Mouse (Mus musculus) MEL (cell line): ENCODE measurements around the gene Gpr173. TPM values are rescaled to one million over a fixed set of nuclear protein-coding genes. Genes with fewer than 3 reads are reported as not detected.

ENCODE experiments used
- DNase-seq: peaks from one replicate; pipeline ENCODE4 v3.0.0; 2011; ENCODE audit warnings: low read depth, low spot score
- H3K27ac ChIP-seq: 2 replicates; pipeline ENCODE4 v1.5.1; 2012; ENCODE audit warnings: low read depth, mild to moderate bottlenecking, control low read depth, low read length, moderate library complexity; ENCODE audit not compliant: control insufficient read depth
- H3K27me3 ChIP-seq, 2 experiments: fragments of 150-350 bp in 1 of 2; sonication (generic) in 1 of 2; 2 replicates each; pipeline ENCODE4 v1.6.1; 2012; ENCODE audit warnings: low read length in 2 of 2, mild to moderate bottlenecking in 2 of 2, improper control_type of control experiment in 1 of 2, moderate library complexity in 1 of 2; ENCODE audit not compliant: insufficient read depth in 2 of 2, control insufficient read depth in 1 of 2
- H3K36me3 ChIP-seq, 2 experiments: 2 replicates each; pipeline ENCODE4 v1.6.1; 2012 to 2014; ENCODE audit warnings: low read length in 2 of 2, improper control_type of control experiment in 1 of 2, inconsistent platforms in 1 of 2, mild to moderate bottlenecking in 1 of 2; ENCODE audit not compliant: insufficient read depth in 2 of 2, control insufficient read depth in 1 of 2
- H3K4me1 ChIP-seq, 2 experiments: fragments of 150-350 bp in 1 of 2; sonication (generic) in 1 of 2; 2 replicates each; pipeline ENCODE4 v1.6.1; 2012; ENCODE audit warnings: low read length in 2 of 2, improper control_type of control experiment in 1 of 2, mild to moderate bottlenecking in 1 of 2; ENCODE audit not compliant: insufficient read depth in 2 of 2, control insufficient read depth in 1 of 2
- H3K4me3 ChIP-seq, 2 experiments: fragments of 150-350 bp in 1 of 2; sonication (generic) in 1 of 2; 2 replicates each; pipeline ENCODE4 v1.5.1; 2012; ENCODE audit warnings: low read depth in 2 of 2, low read length in 2 of 2, mild to moderate bottlenecking in 2 of 2, moderate library complexity in 2 of 2, control low read depth in 1 of 2, improper control_type of control experiment in 1 of 2; ENCODE audit not compliant: control insufficient read depth in 1 of 2, insufficient read depth in 1 of 2
- H3K79me2 ChIP-seq: 2 replicates; pipeline ENCODE4 v1.6.1; 2012; ENCODE audit warnings: mild to moderate bottlenecking, low read length, moderate library complexity; ENCODE audit not compliant: control insufficient read depth, poor library complexity, insufficient read depth
- H3K9ac ChIP-seq: 2 replicates; pipeline ENCODE4 v1.6.1; 2012; ENCODE audit warnings: low read depth, mild to moderate bottlenecking, control low read depth, low read length, moderate library complexity; ENCODE audit not compliant: control insufficient read depth, poor library complexity, severe bottlenecking
- H3K9me3 ChIP-seq: fragments of 150-350 bp; sonication (generic); replicated peaks from 2 replicates; pipeline ENCODE4 v1.6.1; 2012; ENCODE audit warnings: mild to moderate bottlenecking, low read length, improper control_type of control experiment, moderate library complexity; ENCODE audit not compliant: insufficient read depth
- BHLHE40 ChIP-seq: IDR thresholded peaks from 2 replicates; pipeline ENCODE4 v1.6.1; 2012; ENCODE audit warnings: low read depth, mild to moderate bottlenecking, inconsistent platforms, low read length, improper control_type of control experiment, borderline replicate concordance
- CTCF ChIP-seq, 3 experiments: IDR thresholded peaks in 2 of 3; conservative IDR thresholded peaks in 1 of 3; 2 replicates each; pipeline ENCODE4 v1.5.1; 2011 to 2012; ENCODE audit warnings: low read length in 3 of 3, low read depth in 2 of 3, mild to moderate bottlenecking in 2 of 3, improper control_type of control experiment in 1 of 3, inconsistent platforms in 1 of 3, mixed read lengths in 1 of 3, moderate library complexity in 1 of 3; ENCODE audit not compliant: control insufficient read depth in 1 of 3, insufficient read depth in 1 of 3, poor library complexity in 1 of 3, severe bottlenecking in 1 of 3
- ELF1 ChIP-seq: IDR thresholded peaks from 2 replicates; pipeline ENCODE4 v1.6.1; 2014; ENCODE audit warnings: low read depth, mild to moderate bottlenecking, inconsistent platforms, low read length, improper control_type of control experiment, moderate library complexity
- ETS1 ChIP-seq: IDR thresholded peaks from 2 replicates; pipeline ENCODE4 v1.6.1; 2012; ENCODE audit warnings: low read depth, mild to moderate bottlenecking, inconsistent platforms, low read length, improper control_type of control experiment, moderate library complexity
- GABPA ChIP-seq: IDR thresholded peaks from 2 replicates; pipeline ENCODE4 v1.6.1; 2012; ENCODE audit warnings: low read depth, mild to moderate bottlenecking, inconsistent platforms, low read length, improper control_type of control experiment, moderate library complexity
- JUND ChIP-seq: IDR thresholded peaks from 2 replicates; pipeline ENCODE4 v1.6.1; 2011; ENCODE audit warnings: low read depth, mild to moderate bottlenecking, improper control_type of control experiment, low read length
- MEF2A ChIP-seq: IDR thresholded peaks from 2 replicates; pipeline ENCODE4 v1.6.1; 2014; ENCODE audit warnings: low read depth, mild to moderate bottlenecking, inconsistent platforms, low read length, improper control_type of control experiment; ENCODE audit not compliant: poor library complexity, insufficient replicate concordance, severe bottlenecking; ENCODE audit errors: extremely low read depth
- MXI1 ChIP-seq: IDR thresholded peaks from 2 replicates; pipeline ENCODE4 v1.6.1; 2011; ENCODE audit warnings: mild to moderate bottlenecking, low read depth, low read length, improper control_type of control experiment
- MYC ChIP-seq: IDR thresholded peaks from 2 replicates; pipeline ENCODE4 v1.6.1; 2011; ENCODE audit warnings: low read depth, mild to moderate bottlenecking, low read length, improper control_type of control experiment, moderate library complexity
- NRF1 ChIP-seq: IDR thresholded peaks from 2 replicates; pipeline ENCODE4 v1.6.1; 2014; ENCODE audit warnings: low read depth, mild to moderate bottlenecking, inconsistent platforms, low read length, improper control_type of control experiment, moderate library complexity; ENCODE audit not compliant: poor library complexity, insufficient read depth, severe bottlenecking
- POLR2AphosphoS2 ChIP-seq: IDR thresholded peaks from 2 replicates; pipeline ENCODE4 v1.6.1; 2011; ENCODE audit warnings: low read length, improper control_type of control experiment
- POLR2AphosphoS5 ChIP-seq: IDR thresholded peaks from 2 replicates; pipeline ENCODE4 v1.6.1; 2012; ENCODE audit warnings: low read depth, borderline replicate concordance, mild to moderate bottlenecking, inconsistent platforms, low read length, moderate library complexity, mixed read lengths
- RAD21 ChIP-seq: IDR thresholded peaks from 2 replicates; pipeline ENCODE4 v1.6.1; 2011; ENCODE audit warnings: mild to moderate bottlenecking, low read depth, low read length, improper control_type of control experiment
- SMC3 ChIP-seq: IDR thresholded peaks from 2 replicates; pipeline ENCODE4 v1.6.1; 2011; ENCODE audit warnings: low read depth, low read length, improper control_type of control experiment
- TAL1 ChIP-seq: IDR thresholded peaks from 2 replicates; pipeline ENCODE4 v1.6.1; 2012; ENCODE audit warnings: mild to moderate bottlenecking, inconsistent platforms, low read length, moderate library complexity, mixed read lengths
- TBP ChIP-seq: IDR thresholded peaks from 2 replicates; pipeline ENCODE4 v1.8.0; 2011; ENCODE audit warnings: low read depth, low read length, improper control_type of control experiment
- USF1 ChIP-seq: IDR thresholded peaks from 2 replicates; pipeline ENCODE4 v1.6.1; 2014; ENCODE audit warnings: low read depth, mild to moderate bottlenecking, inconsistent platforms, low read length, improper control_type of control experiment, moderate library complexity
- USF2 ChIP-seq, 2 experiments: IDR thresholded peaks; 2 replicates each; pipeline ENCODE4 v1.6.1; 2011 to 2012; ENCODE audit warnings: improper control_type of control experiment in 2 of 2, low read length in 2 of 2, borderline replicate concordance in 1 of 2, inconsistent platforms in 1 of 2, low read depth in 1 of 2, mild to moderate bottlenecking in 1 of 2; ENCODE audit not compliant: insufficient read depth in 1 of 2
- ZC3H11A ChIP-seq: IDR thresholded peaks from 2 replicates; pipeline ENCODE4 v1.6.1; 2012; ENCODE audit warnings: low read depth, mild to moderate bottlenecking, inconsistent platforms, low read length, improper control_type of control experiment
- ZKSCAN1 ChIP-seq: IDR thresholded peaks from 2 replicates; pipeline ENCODE4 v1.6.1; 2012; ENCODE audit warnings: low read depth, mild to moderate bottlenecking, inconsistent platforms, low read length, improper control_type of control experiment, moderate library complexity
- ZMIZ1 ChIP-seq: IDR thresholded peaks from 2 replicates; pipeline ENCODE4 v1.6.1; 2012; ENCODE audit warnings: low read depth, mild to moderate bottlenecking, inconsistent platforms, low read length, improper control_type of control experiment, moderate library complexity
- ZNF384 ChIP-seq: IDR thresholded peaks from 2 replicates; pipeline ENCODE4 v1.6.1; 2012; ENCODE audit warnings: low read depth, mild to moderate bottlenecking, inconsistent platforms, low read length, improper control_type of control experiment
- polyA plus RNA-seq, 2 experiments: library from polyadenylated mRNA; stranded (reverse) in 1 of 2; unstranded in 1 of 2; fragments of >175 nt in 1 of 2; fragments of >200 nt in 1 of 2; gene quantifications; 2 replicates each; pipeline versions ENCODE4 v1.2.1 to v1.2.4; 2012; ENCODE audit warnings: low replicate concordance in 2 of 2, low read depth in 1 of 2; ENCODE audit not compliant: insufficient read length in 2 of 2, insufficient read depth in 1 of 2, missing spikeins in 1 of 2
- total RNA-seq: library from RNA; depleted of rRNA; stranded (reverse); fragments of 300-350 nt; gene quantifications from 2 replicates; pipeline ENCODE4 v1.2.3, GENCODE M21; 2012

Gene Gpr173
- total and polyA plus RNA-seq, 3 experiments: not detected

DNA sequence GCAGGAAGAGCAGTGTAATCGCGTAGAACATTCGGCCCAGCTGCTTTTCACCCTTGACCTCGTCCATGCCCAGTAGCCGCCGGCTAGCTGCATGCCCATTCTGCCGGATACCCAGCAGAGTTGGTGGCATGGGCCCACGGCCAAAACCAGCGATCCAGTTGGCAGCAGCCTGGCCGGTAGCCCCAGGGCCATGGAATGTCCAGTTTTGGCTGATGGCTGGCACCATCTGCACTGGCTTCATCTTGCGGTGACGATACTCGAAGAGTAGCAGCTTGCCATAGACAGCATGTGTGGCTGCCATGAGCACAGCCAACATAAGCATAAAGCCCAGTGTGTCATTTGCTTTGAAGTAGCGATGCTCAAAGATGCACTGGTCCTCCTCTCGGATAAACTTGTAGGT lies 21.9 kb downstream of the Gpr173 start:
- Histone ChIP-seq H3K27ac (no peak overlapping the region), H3K36me3 (peaks cover 0 to 3% of the 10 kb centered on the region in 2 experiments; a peak in 1 of 4 replicates), H3K9me3 (no peaks in the 10 kb centered on the region), H3K27me3 (no peaks in the 10 kb centered on the region; a peak in 1 of 4 replicates), H3K9ac (no peak overlapping the region), H3K79me2 (peaks cover 3% of the 10 kb centered on the region; the same call in 1 of the 2 replicates), H3K4me1 (peaks cover 0 to 3% of the 10 kb centered on the region in 2 experiments; a peak in 3 of 4 replicates)
- no peak for DNase-seq
- TF ChIP-seq MXI1 (no peak), ZKSCAN1 (no peak), CTCF (IDR thresholded peaks at IDR 0.05 in 2 of 3, conservative IDR thresholded peaks at IDR 0.05 in 1 of 3; ENCODE audit: control insufficient read depth in 1 of 3, insufficient read depth in 1 of 3, low read depth in 2 of 3, low read length in 3 of 3, poor library complexity in 1 of 3, severe bottlenecking in 1 of 3) (no peak), ZNF384 (no peak), JUND (no peak), TBP (no peak), SMC3 (no peak)
- TF ChIP-seq, all 39 proteins: peak for 0
- H3K4me3 ChIP-seq: no peak overlapping the region

DNA sequence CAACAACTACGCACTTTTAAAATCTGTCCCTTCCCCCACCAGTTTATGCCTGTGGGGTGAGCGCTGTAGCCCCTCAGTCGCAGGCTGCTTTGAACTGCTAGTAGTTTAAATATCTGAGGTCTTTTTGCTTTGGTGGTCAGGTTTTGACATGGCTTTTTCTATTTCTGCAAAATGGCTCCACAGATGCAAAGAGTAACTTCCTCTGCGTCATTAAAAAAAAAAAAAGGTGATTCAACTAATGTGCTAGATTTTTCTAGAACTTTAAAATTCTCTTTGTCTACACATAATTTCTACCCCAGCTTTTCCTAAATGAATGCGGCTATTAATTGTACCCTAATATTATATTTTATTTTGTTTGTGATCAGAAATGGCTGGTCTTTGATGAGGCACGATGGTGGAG lies 25.6 kb downstream of the Gpr173 start:
- H3K27ac ChIP-seq: peak overlapping the region; percentile 71
- H3K4me1 ChIP-seq: peaks cover 0 to 9% of the 10 kb centered on the region in 2 experiments; a peak in 2 of 4 replicates
- H3K79me2 ChIP-seq: peaks cover 3% of the 10 kb centered on the region
- peak overlapping the region; percentile 64 for H3K9ac ChIP-seq
- no peak for DNase-seq
- TF ChIP-seq JUND (no peak), ZNF384 (peak; percentile 88)
- no peaks in the 10 kb centered on the region for H3K9me3 ChIP-seq
- peak overlapping the region; percentile 62 to 80 for H3K4me3 ChIP-seq
- H3K36me3 ChIP-seq: peaks cover 0 to 3% of the 10 kb centered on the region in 2 experiments; a peak in 2 of 4 replicates
- no peaks in the 10 kb centered on the region for H3K27me3 ChIP-seq

DNA sequence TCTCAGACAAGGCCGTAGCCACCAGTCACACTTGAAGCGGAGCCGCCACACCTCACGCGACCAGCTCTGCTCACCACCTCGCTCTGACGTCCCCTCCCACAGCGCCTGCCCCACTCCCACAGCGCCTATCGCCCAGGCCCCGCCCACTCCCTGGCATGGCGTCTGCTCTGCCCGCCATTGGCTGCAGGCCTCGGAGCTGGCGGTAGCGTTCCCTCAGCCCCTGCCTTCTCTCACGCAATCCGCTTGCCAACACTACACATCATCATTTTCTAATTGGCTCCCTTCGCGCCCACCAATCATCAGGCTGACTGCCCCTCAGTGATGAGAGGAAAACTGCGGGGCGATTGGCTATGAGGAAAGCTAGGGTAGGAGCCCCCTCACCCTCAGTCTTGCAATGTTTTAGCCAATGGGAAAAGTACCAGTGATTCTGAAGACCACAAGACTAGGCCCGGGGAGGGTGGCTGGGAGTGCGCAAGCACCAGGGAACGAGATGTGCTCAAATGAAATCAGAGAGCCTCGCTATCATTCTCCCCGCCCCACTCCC lies 26.1 kb downstream of the Gpr173 start, which contains the start of gene Tspyl2:
Gene Tspyl2, minus strand, starts transcription at position 68 of the 544 bp plus-strand sequence.
- Histone ChIP-seq H3K9me3 (no peaks in the 10 kb centered on the region), H3K27me3 (no peaks in the 10 kb centered on the region), H3K79me2 (peaks cover 3% of the 10 kb centered on the region), H3K4me3 (peak within 1 kb of the TSS; percentile 72 to 80), H3K36me3 (peaks cover 0 to 3% of the 10 kb centered on the region in 2 experiments; a peak in 2 of 4 replicates), H3K9ac (peak within 1 kb of the TSS; percentile 82), H3K27ac (peak within 1 kb of the TSS; percentile 71), H3K4me1 (peaks cover 0 to 9% of the 10 kb centered on the region in 2 experiments; a peak in 2 of 4 replicates)
- DNase-seq: peak; percentile 99
- no peak for TF ChIP-seq CTCF (IDR thresholded peaks at IDR 0.05 in 2 of 3, conservative IDR thresholded peaks at IDR 0.05 in 1 of 3; ENCODE audit: control insufficient read depth in 1 of 3, insufficient read depth in 1 of 3, low read depth in 2 of 3, low read length in 3 of 3, poor library complexity in 1 of 3, severe bottlenecking in 1 of 3)
- TF ChIP-seq GABPA: no peak
- TF ChIP-seq ZC3H11A: no peak
- no peak for TF ChIP-seq MYC
- 0 out of 2 replicates have a peak, but pooled peaks have one; percentile 42 for TF ChIP-seq POLR2AphosphoS5
- no peak for TF ChIP-seq USF2 (IDR thresholded peaks at IDR 0.05; ENCODE audit: borderline replicate concordance in 1 of 2, insufficient read depth in 1 of 2, low read depth in 1 of 2, low read length in 2 of 2)
- TF ChIP-seq NRF1: peak; percentile 65
- TF ChIP-seq ZNF384: no peak
- peak; percentile 80; the same call in 1 of the 2 replicates for TF ChIP-seq BHLHE40
- TF ChIP-seq POLR2AphosphoS2: peak; percentile 71
- TF ChIP-seq TAL1: no peak
- TF ChIP-seq USF1: no peak
- 0 out of 2 replicates have a peak, but pooled peaks have one; percentile 46 for TF ChIP-seq ZMIZ1
- no peak for TF ChIP-seq RAD21
- TF ChIP-seq ETS1: 0 out of 2 replicates have a peak, but pooled peaks have one; percentile 4
- TF ChIP-seq MEF2A: no peak
- TF ChIP-seq ELF1: peak; percentile 58
